Mouse (Mus musculus): ENCODE measurements around the gene Vps52. TPM values are rescaled to one million over a fixed set of nuclear protein-coding genes. Genes with fewer than 3 reads are reported as not detected.
"Not testable (repeated sequence)": the region's sequence is repeated elsewhere in the genome, so short reads cannot be mapped to it uniquely, and the experiment has no call there.

Gene Vps52
- total RNA-seq, 2 experiments from 2014 or later = 39.2 to 39.4 TPM

DNA sequence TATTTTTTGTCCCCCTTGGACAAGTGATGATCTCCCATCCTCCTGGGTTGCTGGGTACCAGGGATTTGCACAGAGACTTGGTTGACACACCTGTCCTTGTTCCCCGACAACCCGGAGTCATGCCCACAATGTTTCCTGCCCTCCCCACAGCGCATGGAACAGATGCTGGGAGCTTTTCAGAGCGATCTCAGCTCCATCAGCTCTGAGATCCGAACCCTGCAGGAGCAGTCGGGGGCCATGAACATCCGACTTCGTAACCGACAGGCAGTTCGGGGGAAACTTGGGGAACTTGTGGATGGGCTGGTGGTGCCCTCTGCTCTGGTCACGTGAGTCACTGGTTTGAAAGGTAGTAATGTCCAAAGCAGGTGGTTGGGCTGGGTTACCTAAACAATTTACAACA, 2.8 kb downstream of the Vps52 start:
- no peak for DNase-seq (ENCODE audit: low spot score)
- intact Hi-C loops (cut with DNase I) = loop anchor here (5.0 kb wide), 1 partner anchor 1394 kb away; no protein-coding TSS in a partner anchor

DNA sequence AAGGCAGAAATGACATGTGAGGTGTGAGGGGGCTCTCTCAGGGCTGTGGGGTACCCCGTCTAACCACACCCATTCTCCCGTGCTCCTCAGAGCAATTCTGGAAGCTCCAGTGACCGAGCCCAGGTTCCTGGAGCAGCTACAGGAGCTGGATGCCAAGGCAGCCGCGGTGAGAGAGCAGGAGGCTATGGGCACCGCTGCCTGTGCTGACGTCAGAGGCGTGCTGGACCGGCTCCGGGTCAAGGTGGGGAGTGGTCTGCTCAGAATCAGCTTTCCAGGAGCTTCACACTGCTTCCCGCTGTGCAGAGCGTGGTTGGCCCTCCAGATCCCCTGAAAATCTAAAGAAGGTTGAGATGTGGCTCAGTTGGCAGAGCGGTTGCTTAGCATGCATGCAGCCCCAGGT, 3.5 kb downstream of the Vps52 start:
- intact Hi-C loops (cut with DNase I) = loop anchor here (5.0 kb wide), 1 partner anchor 1393 kb away; no protein-coding TSS in a partner anchor

DNA sequence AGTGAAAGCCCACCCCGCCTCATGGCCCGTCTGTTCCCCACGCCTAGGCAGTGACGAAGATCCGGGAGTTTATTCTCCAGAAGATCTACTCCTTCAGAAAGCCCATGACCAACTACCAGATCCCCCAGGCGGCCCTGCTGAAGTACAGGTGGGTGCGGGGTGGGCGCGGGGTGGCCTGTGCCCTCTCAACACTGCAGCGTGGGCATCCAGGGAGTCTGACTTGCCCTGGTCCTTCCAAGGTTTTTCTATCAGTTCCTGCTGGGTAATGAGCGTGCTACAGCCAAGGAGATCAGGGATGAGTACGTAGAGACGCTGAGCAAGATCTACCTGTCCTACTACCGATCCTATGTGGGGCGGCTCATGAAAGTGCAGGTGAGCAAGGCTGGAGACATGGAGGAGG, 4.3 kb downstream of the Vps52 start:
- intact Hi-C loops (cut with DNase I) = loop anchor here (2.0 to 5.0 kb wide), 2 partner anchors 1345 to 1392 kb away; no protein-coding TSS in a partner anchor
- DNase-seq (ENCODE audit: low spot score) = no peak

More for the DNA sequence above, 3.5 kb downstream of the Vps52 start:
- DNase-seq (ENCODE audit: low spot score) = no peak

DNA sequence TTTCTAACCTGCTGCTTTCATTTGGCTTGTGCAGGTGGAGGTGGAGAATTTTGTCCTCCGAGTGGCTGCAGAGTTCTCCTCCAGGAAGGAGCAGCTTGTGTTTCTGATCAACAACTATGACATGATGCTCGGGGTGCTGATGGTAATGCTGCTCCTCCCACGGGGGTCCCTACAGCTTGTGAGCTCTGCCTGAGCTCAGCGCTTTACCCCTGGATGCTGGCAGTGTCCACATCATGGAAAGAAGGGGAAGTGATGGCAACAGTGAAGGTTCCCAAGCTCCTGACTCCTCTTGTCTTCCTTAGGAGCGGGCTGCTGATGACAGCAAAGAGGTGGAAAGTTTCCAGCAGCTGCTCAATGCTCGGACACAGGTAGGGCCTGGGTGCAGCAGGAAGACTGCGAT, 7.3 kb downstream of the Vps52 start:
- intact Hi-C loops (cut with DNase I) = no loop called here
- no peak for DNase-seq (ENCODE audit: low spot score)

DNA sequence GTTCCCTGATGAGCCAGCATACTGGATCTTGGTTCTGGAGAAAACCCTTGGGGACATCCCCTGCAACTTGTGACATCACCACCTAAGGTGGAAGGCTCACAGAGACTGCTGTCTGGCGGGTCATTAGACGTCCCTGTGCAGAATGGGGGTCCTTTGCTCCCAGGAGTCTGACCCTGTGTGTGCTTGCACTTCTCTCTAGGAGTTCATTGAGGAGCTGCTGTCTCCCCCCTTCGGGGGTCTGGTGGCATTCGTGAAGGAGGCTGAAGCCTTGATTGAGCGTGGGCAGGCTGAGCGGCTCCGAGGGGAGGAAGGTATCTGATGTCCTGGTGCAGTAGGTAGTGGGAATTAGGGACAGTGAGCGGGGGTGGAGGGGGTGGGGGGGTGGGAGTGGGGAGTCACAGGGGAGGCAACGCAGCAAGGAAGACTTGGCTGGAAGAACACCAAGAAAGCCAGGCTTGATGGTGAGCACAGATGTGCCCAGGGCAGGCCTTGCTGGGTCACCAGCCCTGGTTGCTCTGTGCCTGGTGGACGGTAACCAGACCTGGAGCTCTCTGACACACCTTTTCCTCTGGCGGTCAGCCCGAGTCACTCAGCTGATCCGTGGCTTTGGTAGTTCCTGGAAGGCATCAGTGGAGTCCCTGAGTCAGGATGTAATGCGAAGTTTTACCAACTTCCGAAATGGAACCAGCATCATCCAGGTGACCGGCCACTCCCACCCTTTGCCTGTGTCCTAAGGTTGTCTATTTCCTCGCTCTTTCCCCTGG, 9.7 kb downstream of the Vps52 start:
- intact Hi-C loops (cut with DNase I) = no loop called here
- no peak for DNase-seq (ENCODE audit: low spot score)

DNA sequence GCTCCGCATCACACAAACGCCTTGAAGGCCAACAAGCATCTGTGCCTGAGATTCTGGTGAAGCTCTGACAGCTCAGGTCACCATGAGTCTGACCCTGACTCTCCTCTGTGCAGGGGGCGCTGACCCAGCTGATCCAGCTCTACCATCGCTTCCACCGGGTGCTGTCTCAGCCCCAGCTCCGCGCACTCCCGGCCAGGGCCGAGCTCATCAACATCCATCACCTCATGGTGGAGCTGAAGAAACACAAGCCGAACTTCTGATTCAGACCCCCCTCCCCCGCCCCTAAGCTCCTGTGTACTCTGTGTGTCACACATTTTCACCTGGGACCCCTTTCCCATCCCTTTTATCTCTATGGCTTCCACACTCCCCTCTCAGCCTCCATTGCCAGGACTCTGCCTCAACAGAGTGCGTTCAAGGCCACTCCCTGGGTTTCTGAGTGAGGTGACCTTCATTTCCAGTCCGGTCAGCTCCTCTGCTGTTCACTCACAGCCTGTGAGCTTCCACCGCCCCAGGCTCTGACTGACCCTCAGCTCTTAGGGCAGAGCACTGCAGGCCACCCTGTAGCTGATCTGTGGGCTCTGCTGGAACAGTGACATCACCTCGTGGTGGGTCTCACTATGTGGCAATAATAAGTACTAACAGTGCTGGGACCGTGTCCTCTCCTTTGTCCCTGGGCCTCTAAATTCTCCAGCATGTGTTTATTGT, 10.4 kb downstream of the Vps52 start:
- no peak for DNase-seq (ENCODE audit: low spot score)
- intact Hi-C loops (cut with DNase I) = loop anchor here (1.0 kb wide), 1 partner anchor 1336 kb away; no protein-coding TSS in a partner anchor

DNA sequence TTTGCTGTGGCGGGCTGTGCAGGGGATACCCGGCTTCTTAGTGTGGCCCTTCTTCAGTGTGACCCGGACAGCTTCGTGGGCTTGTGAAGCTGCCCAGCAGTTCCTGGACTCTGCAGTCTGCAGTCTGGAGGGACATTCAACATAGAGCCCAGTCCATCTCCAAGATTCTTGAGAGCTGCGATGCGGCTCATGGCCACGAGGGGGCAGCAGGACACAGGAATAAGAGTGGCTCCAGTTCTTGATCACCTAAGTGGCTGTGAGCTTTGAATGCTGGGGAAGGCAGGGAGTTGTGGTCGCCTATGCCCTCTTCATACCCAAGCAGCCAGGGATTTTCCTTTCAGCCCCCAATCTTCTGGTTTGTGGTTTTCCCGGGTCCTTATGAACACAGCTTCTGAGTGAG, 12.9 kb downstream of the Vps52 start:
- peak; percentile 43 for DNase-seq (ENCODE audit: low spot score)
- intact Hi-C loops (cut with DNase I) = loop anchor here (2.0 kb wide), 1 partner anchor 14 kb away; no protein-coding TSS in a partner anchor

DNA sequence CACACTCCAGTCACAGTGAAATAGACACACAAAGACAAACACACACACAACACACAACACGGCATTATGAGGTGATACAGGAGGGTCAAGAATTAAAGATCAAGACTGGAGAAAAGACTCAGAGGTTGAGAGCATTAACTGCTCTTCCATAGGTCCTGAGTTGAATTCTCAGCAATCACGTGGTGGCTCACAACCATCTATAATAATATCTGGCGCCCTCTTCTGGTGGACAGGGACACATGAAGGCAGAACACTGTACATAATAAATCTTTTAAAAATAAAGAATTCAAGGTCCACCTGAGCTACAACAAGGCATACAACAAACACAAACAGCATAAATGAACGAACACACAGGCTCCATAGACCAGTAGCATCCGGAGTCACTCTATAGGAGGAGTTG, 13.3 kb downstream of the Vps52 start:
- DNase-seq (ENCODE audit: low spot score) = no peak
- intact Hi-C loops (cut with DNase I) = loop anchor here (2.0 kb wide), 1 partner anchor 14 kb away; no protein-coding TSS in a partner anchor

DNA sequence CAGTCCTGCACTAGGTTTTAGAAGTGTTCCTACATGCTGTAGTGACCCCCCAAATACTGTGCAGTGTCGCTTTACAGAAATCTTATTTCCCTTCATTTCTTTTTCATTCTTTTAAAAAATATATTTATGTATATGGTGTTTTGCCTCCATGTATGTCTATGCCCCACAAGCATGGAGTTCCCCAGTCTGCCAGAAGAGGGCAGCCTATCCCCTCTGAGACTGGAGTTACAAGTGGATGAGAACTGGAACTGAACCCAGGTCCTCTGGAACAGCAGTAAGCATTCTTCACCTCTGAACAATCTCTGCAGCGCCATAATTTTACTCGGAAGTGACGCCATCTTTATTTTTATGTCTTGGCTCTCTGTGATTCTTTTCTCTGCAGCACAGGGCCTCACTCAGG, 13.8 kb downstream of the Vps52 start:
- intact Hi-C loops (cut with DNase I) = loop anchor here (2.0 kb wide), 1 partner anchor 13 kb away; no protein-coding TSS in a partner anchor
- no peak for DNase-seq (ENCODE audit: low spot score)

DNA sequence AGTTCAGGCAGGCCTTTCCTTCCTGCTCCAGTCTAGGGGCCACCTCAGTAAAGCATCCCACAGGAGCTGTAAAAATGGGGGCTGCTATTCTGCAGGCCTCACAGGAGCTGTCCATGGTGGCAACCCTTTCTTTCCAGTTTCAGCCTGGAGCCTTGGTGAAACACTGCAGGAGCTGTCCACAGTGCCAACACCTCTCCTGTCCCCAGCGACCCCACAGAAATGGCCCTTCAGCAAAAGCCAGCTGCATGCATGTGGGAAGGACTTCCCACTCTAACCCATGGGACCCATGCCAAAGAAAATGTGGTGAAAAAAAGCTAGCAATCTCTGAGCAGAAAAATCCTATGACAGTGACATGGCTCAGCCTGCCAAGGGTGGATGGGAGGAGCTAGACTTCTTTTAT, 17.1 kb downstream of the Vps52 start:
- intact Hi-C loops (cut with DNase I) = no loop called here

DNA sequence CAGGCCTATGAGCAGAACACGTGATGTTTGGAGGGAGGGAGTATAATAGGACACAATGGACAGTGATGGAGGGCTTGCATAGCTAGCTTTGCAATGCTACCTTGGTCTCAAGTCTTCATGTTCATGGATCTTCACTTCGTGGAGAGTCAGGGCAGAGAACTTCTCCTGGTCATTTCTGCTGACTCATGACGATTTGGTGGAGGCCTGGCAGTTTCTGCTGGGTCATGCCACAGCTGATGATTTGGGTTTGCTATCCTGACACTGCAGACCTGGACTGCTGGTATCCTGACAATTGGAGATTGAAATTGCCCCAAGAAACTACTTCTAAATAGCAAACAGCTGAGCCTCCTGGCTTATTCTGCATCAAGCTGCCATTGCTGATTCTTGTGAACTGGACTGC, 18.0 kb downstream of the Vps52 start:
- intact Hi-C loops (cut with DNase I) = no loop called here
- DNase-seq (ENCODE audit: low spot score) = no peak

More for the DNA sequence above, 17.1 kb downstream of the Vps52 start:
- DNase-seq (ENCODE audit: low spot score) = no peak

DNA sequence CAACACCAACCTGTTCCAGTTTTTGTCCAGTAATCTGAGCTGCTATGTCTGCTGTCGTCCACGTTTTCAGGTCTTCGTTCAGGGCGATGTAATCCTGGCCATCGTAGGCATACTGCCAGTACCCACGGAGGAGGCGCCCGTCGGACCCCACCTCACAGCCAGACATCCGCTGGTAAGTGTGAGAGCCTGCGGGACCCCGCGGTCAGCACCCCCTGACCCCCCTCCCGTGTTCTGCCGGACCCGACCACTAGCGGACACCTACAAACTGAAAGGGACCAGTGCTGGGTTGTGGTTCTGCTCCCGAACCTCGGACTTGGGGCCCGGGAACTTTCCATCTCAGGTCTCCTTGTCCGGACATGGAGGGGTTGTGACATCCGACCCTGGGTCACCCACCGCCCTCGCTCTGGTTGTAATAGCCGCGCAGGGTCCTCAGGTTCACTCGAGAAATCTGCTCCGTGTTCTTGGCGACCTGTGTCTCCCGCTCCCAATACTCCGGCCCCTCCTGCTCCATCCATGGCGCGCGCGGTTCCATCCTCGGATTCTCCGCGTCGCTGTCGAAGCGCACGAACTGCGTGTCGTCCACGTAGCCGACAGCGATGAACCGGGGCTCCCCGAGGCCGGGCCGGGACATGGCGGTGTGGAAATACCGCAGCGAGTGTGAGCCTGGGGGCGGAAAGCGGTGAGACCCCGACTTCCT, 22.4 kb downstream of the Vps52 start:
- no peak for DNase-seq (ENCODE audit: low spot score)
- intact Hi-C loops (cut with DNase I) = no loop called here

DNA sequence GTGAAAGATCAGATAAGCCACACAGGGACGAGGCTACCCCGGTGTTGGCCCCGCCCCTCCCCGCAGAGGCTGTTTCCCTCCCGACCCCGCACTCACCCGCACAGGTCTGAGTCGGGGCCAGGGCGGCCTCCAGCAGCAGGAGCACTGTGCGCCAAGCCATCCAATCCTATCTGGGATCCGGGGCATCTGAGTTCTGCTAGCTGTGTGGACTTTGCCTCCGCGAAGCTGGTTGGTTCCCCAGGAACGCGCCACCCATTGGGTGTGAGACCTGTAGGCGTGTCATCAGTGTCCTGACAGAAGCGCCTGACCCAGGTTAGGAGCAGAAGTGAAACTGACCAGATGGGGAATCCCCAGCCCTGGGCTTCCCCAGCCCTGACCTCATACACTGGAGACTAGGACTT, 23.0 kb downstream of the Vps52 start:
- intact Hi-C loops (cut with DNase I) = no loop called here

DNA sequence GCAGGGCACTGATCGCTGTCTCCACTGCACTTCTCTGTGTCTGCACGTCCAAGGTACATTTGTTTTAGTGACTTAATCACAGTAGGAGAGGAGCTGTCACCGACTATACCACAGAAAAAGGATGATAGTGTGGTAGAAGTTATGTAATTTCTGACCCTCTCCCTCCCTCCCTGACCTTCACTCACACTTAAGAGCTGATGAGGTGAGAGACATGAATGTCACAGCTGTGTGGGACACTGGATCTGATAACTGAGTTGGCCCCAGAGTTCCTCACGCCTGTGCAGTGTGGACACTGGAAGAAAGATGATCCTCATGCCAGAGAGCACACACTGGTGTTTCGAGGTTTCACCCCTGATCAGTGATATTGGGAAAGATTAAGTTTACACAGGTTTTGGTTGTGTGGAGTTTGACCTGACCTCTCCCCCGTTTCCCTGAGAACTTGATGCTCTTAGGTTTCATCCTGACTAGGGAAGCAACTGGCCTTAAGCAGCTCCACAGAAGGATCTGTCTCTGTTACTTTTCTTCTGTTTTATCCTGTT, 24.0 kb downstream of the Vps52 start:
- intact Hi-C loops (cut with DNase I) = no loop called here
- DNase-seq (ENCODE audit: low spot score) = no peak

More for the DNA sequence above, 23.0 kb downstream of the Vps52 start:
- peak; percentile 78 for DNase-seq (ENCODE audit: low spot score)

DNA sequence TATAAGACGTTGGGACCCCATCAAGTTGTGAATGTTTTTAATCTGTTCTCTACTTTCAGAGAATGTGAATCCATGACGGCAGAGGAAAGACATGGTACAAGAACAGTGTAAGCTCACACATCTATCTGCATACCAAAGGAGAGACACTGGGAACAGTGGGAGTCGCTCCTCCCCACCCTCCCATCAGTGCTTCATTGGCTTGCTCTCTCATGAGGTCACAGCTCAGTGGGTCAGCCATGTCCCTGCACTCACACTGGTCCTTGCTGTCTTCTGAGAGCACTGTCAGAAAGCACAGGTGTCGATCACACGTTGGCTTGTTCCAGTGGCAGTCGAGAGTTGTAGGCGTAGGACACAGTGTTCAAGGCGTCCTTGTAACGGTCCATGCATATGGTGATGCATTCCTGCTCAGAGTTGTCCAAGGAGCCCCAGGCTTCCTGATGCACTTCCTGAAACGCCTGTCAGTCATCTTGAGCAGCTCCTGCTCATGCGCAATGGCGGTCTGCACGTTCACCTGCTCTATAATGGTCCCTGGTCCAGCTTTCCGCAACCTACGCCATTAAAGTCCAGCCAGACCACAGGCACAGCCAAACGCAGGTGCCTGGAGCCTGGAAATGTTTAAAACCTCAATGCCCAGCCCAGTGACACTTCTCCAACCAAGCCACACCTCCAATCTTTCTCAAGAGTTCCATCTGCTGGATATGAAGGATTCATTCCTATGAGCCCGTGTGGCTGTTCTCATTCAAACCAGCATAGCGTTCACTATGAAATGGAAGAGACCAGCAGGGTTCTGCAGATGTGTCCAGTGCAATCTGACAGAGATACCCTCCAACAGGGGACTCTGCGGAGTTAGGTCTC, 24.8 kb downstream of the Vps52 start:
- DNase-seq (ENCODE audit: low spot score) = no peak
- intact Hi-C loops (cut with DNase I) = no loop called here

DNA sequence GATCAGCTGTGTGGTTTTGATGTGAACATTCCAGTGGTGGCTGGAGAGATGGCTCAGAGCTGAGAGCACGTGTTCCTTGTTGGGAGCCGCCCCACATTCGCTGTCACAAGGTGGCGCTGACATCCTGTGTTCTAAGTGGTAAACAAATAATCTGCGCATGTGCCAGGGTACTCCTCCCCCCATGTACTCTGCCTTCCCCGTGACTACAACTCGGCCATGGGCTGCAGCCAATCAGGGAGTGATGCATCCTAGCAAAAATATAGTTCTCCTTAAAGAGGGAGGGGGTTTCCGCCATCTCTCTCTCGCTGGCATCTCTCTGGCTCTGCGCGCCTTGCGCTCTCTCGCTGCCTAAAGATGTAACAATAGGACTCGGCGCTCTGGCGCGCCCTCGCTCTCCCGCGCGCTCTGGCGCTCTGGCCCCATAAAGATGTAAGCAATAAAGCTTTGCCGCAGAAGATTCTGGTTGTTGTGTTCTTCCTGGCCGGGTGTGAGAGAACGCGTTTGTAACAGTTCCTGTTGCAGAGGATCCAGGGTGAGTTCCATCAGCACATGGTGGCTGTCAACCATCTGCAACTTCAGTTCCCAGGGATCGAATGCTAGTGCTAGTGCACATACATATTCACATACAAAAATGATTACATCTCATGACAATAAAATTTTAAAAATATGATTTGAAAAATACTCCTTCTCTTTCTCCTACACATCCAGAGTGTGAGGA, 25.7 kb downstream of the Vps52 start:
- intact Hi-C loops (cut with DNase I) = not testable (repeated sequence)
- peak; percentile 83 for DNase-seq (ENCODE audit: low spot score)

DNA sequence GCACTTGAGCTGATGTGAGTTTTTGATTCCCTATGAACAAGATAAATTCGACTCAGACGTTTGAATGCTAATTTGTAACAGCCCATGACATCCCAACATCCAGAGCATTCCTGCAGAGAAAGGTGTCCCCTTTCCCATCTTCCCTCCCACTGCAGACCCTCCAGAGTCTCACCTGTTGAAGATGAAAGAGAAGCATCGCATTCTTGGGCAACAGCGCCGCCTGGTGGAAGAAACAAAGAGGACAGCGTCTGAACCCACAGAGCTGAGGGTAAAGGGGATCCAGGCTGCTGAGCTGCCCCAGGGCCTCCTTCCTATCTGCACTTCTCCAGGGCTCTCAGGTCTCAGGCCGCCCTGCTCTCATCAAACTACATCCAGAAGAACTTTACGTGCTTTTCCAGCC, 26.5 kb downstream of the Vps52 start:
- intact Hi-C loops (cut with DNase I) = loop anchor here (2.0 kb wide), 1 partner anchor 13 kb away; no protein-coding TSS in a partner anchor
- not testable (repeated sequence) for DNase-seq (ENCODE audit: low spot score)

DNA sequence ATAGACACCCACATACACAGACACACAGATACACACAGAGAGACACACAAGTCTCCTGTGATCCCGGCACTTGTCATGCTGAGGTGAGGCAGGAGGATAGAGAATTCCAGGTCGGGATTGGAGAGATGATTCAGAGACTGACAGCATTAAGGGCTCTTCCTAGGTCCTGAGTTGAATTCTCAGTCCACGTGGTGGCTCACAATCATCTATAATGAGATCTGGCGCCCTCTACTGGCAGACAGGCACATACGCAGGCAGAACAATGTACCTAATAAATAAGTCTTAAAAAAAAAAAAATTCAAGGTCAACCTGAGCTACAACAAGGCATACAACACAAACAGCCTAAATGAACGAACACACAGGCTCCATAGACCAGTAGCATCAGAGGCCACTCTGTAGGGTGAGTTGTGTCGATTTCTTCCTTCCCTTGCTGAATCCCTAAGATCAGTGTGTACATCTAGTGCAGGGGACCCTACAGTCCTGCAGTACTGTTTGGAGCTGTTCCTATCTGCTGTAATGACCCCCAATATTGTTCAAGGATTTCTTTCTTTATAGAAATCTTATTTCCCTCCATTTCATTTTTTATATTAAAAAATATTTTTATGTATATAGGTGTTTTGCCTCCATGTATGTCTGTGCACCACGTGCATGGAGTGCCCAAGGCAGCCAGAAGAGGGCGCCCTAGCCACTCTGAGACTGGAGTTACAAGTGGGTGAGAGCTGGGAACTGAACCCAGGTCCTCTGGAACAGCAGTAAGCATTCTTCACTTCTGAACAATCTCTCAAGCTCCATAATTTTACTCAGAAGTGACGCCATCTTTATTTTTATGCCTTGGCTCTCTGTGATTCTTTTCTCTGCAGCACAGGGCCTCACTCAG, 36.4 kb downstream of the Vps52 start:
- intact Hi-C loops (cut with DNase I) = no loop called here
- DNase-seq (ENCODE audit: low spot score) = no peak

All from heart, postnatal 25 days (tissue).